Mouse (Mus musculus) adrenal gland, postnatal 36 days (tissue): ENCODE data around the gene Gm4214. TPM values are rescaled to one million over a fixed set of nuclear protein-coding genes. Genes with fewer than 3 reads are reported as not detected.
"Not testable (repeated sequence)": the region's sequence is repeated elsewhere in the genome, so short reads cannot be mapped to it uniquely, and the experiment has no call there.

Source experiments
- DNase-seq, 2 experiments: peaks; one replicate each; pipeline ENCODE4 v3.0.0; 2021; ENCODE audit warnings: mixed read lengths in 1 of 2
- long read RNA-seq, 2 experiments: library from polyadenylated mRNA; stranded (forward); transcript quantifications; one replicate each; pipeline ENCODE4 v2.0.0; 2021; ENCODE audit warnings: borderline sequencing depth in 2 of 2
- total RNA-seq, 2 experiments: library from RNA; stranded (reverse); gene quantifications; 2 replicates each; pipeline ENCODE4 v1.2.3; 2021

Gene Gm4214
- total RNA-seq: not detected
- long read RNA-seq, experiment 1: 0 reads
- long read RNA-seq, experiment 2: 0 reads

DNA sequence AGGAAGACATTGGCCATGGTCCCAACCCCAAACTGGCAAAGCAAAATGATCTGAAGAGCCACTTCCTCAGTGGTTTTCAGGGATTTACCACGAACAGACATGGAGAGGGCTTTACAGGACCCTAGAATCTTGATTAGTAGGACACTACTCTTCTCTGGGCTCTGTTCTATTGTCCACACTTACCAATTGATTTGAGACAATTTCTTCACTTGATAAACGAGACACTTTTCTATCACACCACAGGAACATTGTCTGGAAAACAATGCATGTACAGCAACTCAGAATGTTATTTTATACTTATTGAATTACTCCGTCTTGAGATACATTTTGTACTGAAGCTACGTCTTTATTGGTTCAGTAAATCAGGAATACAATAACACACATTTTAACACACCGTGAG, at the start of gene Gm4214:
Gene Gm4214, minus strand, starts transcription at position 101 of the 400 bp plus-strand sequence.
- DNase-seq: not testable (repeated sequence)

DNA sequence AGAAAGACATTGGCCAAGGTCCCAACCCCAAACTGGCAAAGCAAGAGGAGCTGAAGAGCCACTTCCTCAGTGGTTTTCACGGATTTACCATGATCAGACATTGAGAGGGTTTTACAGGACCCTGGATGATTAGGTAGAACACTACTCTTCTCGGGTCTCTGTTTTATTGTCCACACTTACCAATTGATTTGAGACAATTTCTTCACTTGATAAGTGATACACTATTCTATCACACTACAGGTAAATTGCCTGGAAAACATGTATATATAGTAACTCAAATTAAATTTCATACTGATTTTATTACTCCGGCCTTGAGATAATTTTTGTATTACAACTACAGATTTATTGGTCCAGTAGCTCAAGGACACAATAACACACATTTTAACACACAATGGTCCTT, 35.4 kb upstream of the Gm4214 start, which contains the start of gene Gm4216:
Gene Gm4216, minus strand, starts transcription at position 101 of the 400 bp plus-strand sequence.
- not testable (repeated sequence) for DNase-seq

Other genes starting within 250 kb of the Gm4214 start
- not detected for gene Vmn1r157, start 223.0 kb downstream of the Gm4214 start, total RNA-seq
- gene Vmn1r158, start 193.9 kb downstream of the Gm4214 start, total RNA-seq: not detected
- not detected for gene Vmn1r159, start 141.1 kb downstream of the Gm4214 start, total RNA-seq
- not detected for gene Vmn1r160, start 113.4 kb downstream of the Gm4214 start, total RNA-seq
- gene Gm4216, start 35.2 kb upstream of the Gm4214 start, total RNA-seq: not detected
- gene Vmn1r163, start 70.9 kb upstream of the Gm4214 start, total RNA-seq: not detected
- gene Gm8720, start 82.8 kb upstream of the Gm4214 start, total RNA-seq: not detected
- not detected for gene Gm10662, start 159.8 kb upstream of the Gm4214 start, total RNA-seq
- gene Vmn1r165, start 232.7 kb upstream of the Gm4214 start, total RNA-seq: not detected